Mouse (Mus musculus): ENCODE measurements around the gene Ssu72.

DNA sequence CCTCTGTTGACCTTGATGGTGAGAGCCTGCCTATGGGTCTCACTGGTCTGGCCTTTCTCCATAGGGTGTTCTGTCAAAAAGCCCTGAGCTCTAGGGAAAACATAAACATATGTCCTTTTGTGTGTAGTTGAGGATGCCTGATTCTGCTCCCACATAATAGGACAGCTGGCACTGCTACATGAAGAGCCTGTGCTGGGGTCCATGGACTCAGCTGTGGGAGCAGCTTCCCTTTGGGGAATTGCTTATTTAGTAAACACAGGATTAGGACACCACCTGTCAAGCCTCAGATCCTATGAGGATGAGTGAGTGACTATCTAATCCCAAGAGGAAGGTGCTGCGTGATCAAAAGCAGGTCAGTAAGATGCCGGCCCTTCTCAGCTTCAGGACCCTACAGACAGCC, 23.4 kb downstream of the Ssu72 start:
- TF ChIP-seq CHD1 (IDR thresholded peaks at IDR 0.05; ENCODE audit: low read depth, low read length) (no peak), POLR2A (IDR thresholded peaks at IDR 0.05; ENCODE audit: control insufficient read depth in 1 of 2, insufficient read depth in 1 of 2, low read depth in 1 of 2, low read length in 2 of 2, poor library complexity in 1 of 2) (no peak), RCOR1 (IDR thresholded peaks at IDR 0.05; ENCODE audit: low read depth, low read length) (no peak), EP300 (IDR thresholded peaks at IDR 0.05; ENCODE audit: low read depth in 1 of 2, low read length in 2 of 2) (no peak), CTCF (IDR thresholded peaks at IDR 0.05 in 2 of 3, conservative IDR thresholded peaks at IDR 0.05 in 1 of 3; ENCODE audit: control insufficient read depth in 1 of 3, insufficient read depth in 1 of 3, low read depth in 2 of 3, low read length in 3 of 3, poor library complexity in 1 of 3, severe bottlenecking in 1 of 3) (no peak), E2F4 (IDR thresholded peaks at IDR 0.05; ENCODE audit: borderline replicate concordance, low read depth, low read length) (no peak), USF1 (IDR thresholded peaks at IDR 0.05; ENCODE audit: low read depth, low read length) (no peak), MYC (IDR thresholded peaks at IDR 0.05; ENCODE audit: low read depth, low read length) (no peak)

Measured in MEL (cell line).